Mouse (Mus musculus) liver, embryonic 14.5 days (tissue): ENCODE measurements around the gene Scube3. TPM values are rescaled to one million over a fixed set of nuclear protein-coding genes. Genes with fewer than 3 reads are reported as not detected.

ENCODE experiments used
- ATAC-seq: fragments of 200-750 bp; cut with Nextera tagmentation; 2 replicates; pipeline ENCODE4 v1.8.0; 2017; ENCODE audit warnings: moderate number of reproducible peaks, mild to moderate bottlenecking, moderate library complexity; ENCODE audit not compliant: insufficient read depth
- DNase-seq, 3 experiments: peaks; one replicate each; pipeline ENCODE4 v3.0.0-alpha.2; 2012 to 2013; ENCODE audit warnings: low read depth in 3 of 3, low spot score in 3 of 3
- H3K27ac ChIP-seq: fragments of 300-500 bp; sonication (generic); 2 replicates; pipeline ENCODE4 v1.5.1; 2014; ENCODE audit warnings: moderate library complexity, mild to moderate bottlenecking, control low read depth, inconsistent platforms
- H3K27me3 ChIP-seq: fragments of 300-500 bp; sonication (generic); 2 replicates; pipeline ENCODE4 v1.6.1; 2014; ENCODE audit warnings: mild to moderate bottlenecking, low read length, moderate library complexity; ENCODE audit not compliant: control insufficient read depth, insufficient read depth
- H3K36me3 ChIP-seq: fragments of 300-500 bp; sonication (generic); replicated peaks from 2 replicates; pipeline ENCODE4 v1.6.1; 2014; ENCODE audit warnings: low read depth; ENCODE audit not compliant: control insufficient read depth, insufficient read depth
- H3K4me1 ChIP-seq, 2 experiments: fragments of 200-500 bp in 1 of 2; fragments of 300-500 bp in 1 of 2; sonication (generic) in 1 of 2; replicated peaks; 2 replicates each; pipeline ENCODE4 v1.6.1; 2012 to 2014; ENCODE audit warnings: antibody characterized with exemption in 1 of 2, inconsistent platforms in 1 of 2, low read length in 1 of 2; ENCODE audit not compliant: control insufficient read depth in 2 of 2, insufficient read depth in 2 of 2
- H3K4me2 ChIP-seq: fragments of 300-500 bp; sonication (generic); 2 replicates; pipeline ENCODE4 v1.6.1; 2014; ENCODE audit warnings: low read depth, mild to moderate bottlenecking, control low read depth, moderate library complexity
- H3K4me3 ChIP-seq, 2 experiments: fragments of 200-500 bp in 1 of 2; fragments of 300-500 bp in 1 of 2; sonication (generic) in 1 of 2; 2 replicates each; pipeline ENCODE4 v1.5.1; 2012 to 2014; ENCODE audit warnings: low read depth in 2 of 2, low read length in 2 of 2, mild to moderate bottlenecking in 2 of 2, control low read depth in 1 of 2, inconsistent platforms in 1 of 2, moderate library complexity in 1 of 2; ENCODE audit not compliant: insufficient read depth in 1 of 2
- H3K9ac ChIP-seq: fragments of 300-500 bp; sonication (generic); replicated peaks from 2 replicates; pipeline ENCODE4 v1.6.1; 2014; ENCODE audit warnings: mild to moderate bottlenecking, control low read depth, moderate library complexity
- H3K9me3 ChIP-seq: fragments of 300-500 bp; sonication (generic); 2 replicates; pipeline ENCODE4 v1.6.1; 2016; ENCODE audit warnings: low read length, mixed read lengths; ENCODE audit not compliant: control insufficient read depth
- CTCF ChIP-seq: IDR thresholded peaks from 2 replicates; pipeline ENCODE4 v1.5.1; 2016; ENCODE audit warnings: antibody characterized with exemption, low read depth, control low read depth
- EP300 ChIP-seq: IDR thresholded peaks from 2 replicates; pipeline ENCODE4 v1.6.1; 2016; ENCODE audit warnings: antibody characterized with exemption, low read depth
- WGBS: fragments of 180-500 bp; shearing (Covaris S2); extraction: QIAGEN DNeasy Blood & Tissue Kit; methylation state at CpG from one replicate; pipeline ENCODE4 v1.1.7; 2014; ENCODE audit not compliant: insufficient replicate concordance; 5-methylcytosine and 5-hydroxymethylcytosine counted together
- polyA plus RNA-seq, 2 experiments: library from polyadenylated mRNA; depleted of rRNA in 1 of 2; stranded (reverse) in 1 of 2; unstranded in 1 of 2; fragments of >200 nt; fragmentation: Nextera tagmentation in 1 of 2; extraction: Ambion mirVana in 1 of 2; gene quantifications; 2 replicates each; pipeline versions ENCODE4 v1.2.1 to v1.2.3; 2012 to 2014

The Scube3 gene
- polyA plus RNA-seq, 2 experiments = 0.23 to 0.33 TPM

DNA sequence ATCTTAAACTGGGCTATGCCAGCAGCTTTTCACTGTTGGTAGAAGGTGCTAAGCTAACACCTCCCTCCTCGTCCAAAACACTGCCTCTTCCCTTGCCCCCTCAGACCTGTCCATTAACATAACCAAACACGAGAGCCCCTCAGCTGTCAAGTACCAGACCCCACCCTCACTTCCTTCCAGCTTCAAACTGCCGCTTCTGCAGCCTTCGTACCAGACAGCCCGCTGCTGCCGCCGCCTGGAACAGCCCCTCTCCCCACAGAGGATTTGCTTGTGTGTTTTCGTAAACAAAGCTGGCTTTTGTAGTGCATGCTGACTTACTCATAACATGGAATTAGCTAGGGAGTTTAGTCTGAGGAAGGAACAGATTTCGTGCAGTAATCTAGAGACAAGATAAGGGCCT, 1.8 kb downstream of the Scube3 start:
- no peaks in the 10 kb centered on the region for H3K9me3 ChIP-seq
- H3K27me3 ChIP-seq = peaks cover 59% of the 10 kb centered on the region
- ATAC-seq = no peak
- 0 out of 4 replicates have a peak, but pooled peaks cover 0 to 3% of the 10 kb centered on the region in 2 experiments for H3K4me1 ChIP-seq
- under 1% methylated on average over 9 of the region's 9 CpGs for WGBS
- no peak overlapping the region for H3K4me2 ChIP-seq
- no peak overlapping the region for H3K27ac ChIP-seq
- TF ChIP-seq CTCF (no peak), EP300 (no peak)
- no peak for DNase-seq
- no peaks in the 10 kb centered on the region for H3K36me3 ChIP-seq
- no peak overlapping the region for H3K4me3 ChIP-seq
- H3K9ac ChIP-seq = no peak overlapping the region

- Histone ChIP-seq H3K36me3 (no peaks in the 10 kb centered on the region), H3K27ac (no peak overlapping the region), H3K4me3 (no peak overlapping the region), H3K4me1 (0 out of 4 replicates have a peak, but pooled peaks cover 0 to 3% of the 10 kb centered on the region in 2 experiments), H3K9ac (no peak overlapping the region), H3K27me3 (peaks cover 56% of the 10 kb centered on the region), H3K9me3 (no peaks in the 10 kb centered on the region), H3K4me2 (no peak overlapping the region)
- TF ChIP-seq EP300 = no peak
- TF ChIP-seq CTCF = no peak
- no peak for ATAC-seq
- WGBS = 6% methylated on average over 6 of the region's 6 CpGs
- DNase-seq = no peak
These were observed 2.3 kb downstream of the Scube3 start for GRCm38 (mm10) chr17:28144241-28144640.

GRCm38 (mm10) chr17:28148288-28148687, 6.3 kb downstream of the Scube3 start:
- Histone ChIP-seq H3K4me3 (no peak overlapping the region), H3K4me2 (no peak overlapping the region), H3K9ac (no peak overlapping the region), H3K27me3 (peaks cover 20% of the 10 kb centered on the region), H3K36me3 (no peaks in the 10 kb centered on the region), H3K27ac (no peak overlapping the region), H3K9me3 (no peaks in the 10 kb centered on the region), H3K4me1 (0 out of 4 replicates have a peak, but pooled peaks cover 0 to 2% of the 10 kb centered on the region in 2 experiments)
- TF ChIP-seq CTCF (no peak), EP300 (no peak)
- DNase-seq (no peak), ATAC-seq (no peak)
- 61% methylated on average over 3 of the region's 3 CpGs for WGBS

DNA sequence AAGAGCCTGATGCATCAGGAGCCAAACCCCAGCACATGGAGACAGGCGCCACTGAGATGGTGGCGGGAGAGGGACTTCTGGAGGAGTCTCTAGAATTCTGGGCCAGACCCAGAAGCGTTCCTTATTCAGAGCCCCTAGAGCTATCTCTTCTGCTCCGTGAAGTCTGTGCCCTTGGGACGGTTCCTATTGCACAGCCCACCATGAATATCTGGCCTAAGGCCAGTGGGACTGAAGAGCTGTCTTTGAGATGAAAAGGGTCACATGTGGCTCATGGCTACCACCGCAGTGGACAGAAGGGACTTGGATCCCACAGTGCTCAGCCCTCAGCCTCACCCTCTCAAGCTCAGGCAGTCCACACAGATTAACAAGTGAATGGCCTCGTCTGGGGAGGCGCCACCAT, 7.8 kb downstream of the Scube3 start:
- Histone ChIP-seq H3K4me1 (0 out of 4 replicates have a peak, but pooled peaks cover 0 to 2% of the 10 kb centered on the region in 2 experiments), H3K4me2 (no peak overlapping the region), H3K9me3 (no peaks in the 10 kb centered on the region), H3K9ac (no peak overlapping the region), H3K27me3 (peaks cover 9% of the 10 kb centered on the region), H3K36me3 (no peaks in the 10 kb centered on the region), H3K27ac (no peak overlapping the region), H3K4me3 (no peak overlapping the region)
- ATAC-seq (no peak), DNase-seq (no peak)
- WGBS = 61% methylated on average over 8 of the region's 8 CpGs
- TF ChIP-seq CTCF (no peak), EP300 (no peak)

GRCm38 (mm10) chr17:28150456-28150855, 8.5 kb downstream of the Scube3 start:
- Histone ChIP-seq H3K4me1 (0 out of 4 replicates have a peak, but pooled peaks cover 0 to 2% of the 10 kb centered on the region in 2 experiments), H3K27me3 (peaks cover 3% of the 10 kb centered on the region; the same call in 1 of the 2 replicates), H3K9me3 (no peaks in the 10 kb centered on the region), H3K4me2 (no peak overlapping the region), H3K4me3 (no peak overlapping the region), H3K9ac (no peak overlapping the region), H3K36me3 (no peaks in the 10 kb centered on the region), H3K27ac (no peak overlapping the region)
- ATAC-seq (no peak), DNase-seq (no peak)
- WGBS = 72% methylated on average over 12 of the region's 12 CpGs
- no peak for TF ChIP-seq EP300
- TF ChIP-seq CTCF = no peak
